Mouse (Mus musculus): ENCODE results near the gene Ubtd2.
A peak's percentile ranks its signal among the peaks of the same experiment; 100 is the strongest.

Gene Ubtd2

GRCm38 (mm10) chr11:32516916-32517712 is 61.9 kb downstream of the Ubtd2 start:
- DNase-seq (ENCODE audit: extremely low read depth, low read depth), result no peak

- DNase-seq (ENCODE audit: extremely low read depth, low read depth), result no peak
Measured at GRCm38 (mm10) chr11:32518770-32519169, 63.6 kb downstream of the Ubtd2 start.

GRCm38 (mm10) chr11:32519354-32519753 is 64.2 kb downstream of the Ubtd2 start:
- DNase-seq (ENCODE audit: extremely low read depth, low read depth), result no peak

- DNase-seq (ENCODE audit: extremely low read depth, low read depth), result no peak
Measured at GRCm38 (mm10) chr11:32521246-32521645, 66.1 kb downstream of the Ubtd2 start.

- no peak for DNase-seq (ENCODE audit: extremely low read depth, low read depth)
Measured at GRCm38 (mm10) chr11:32524122-32524920, 69.2 kb downstream of the Ubtd2 start.

- DNase-seq (ENCODE audit: extremely low read depth, low read depth), result no peak
Measured at GRCm38 (mm10) chr11:32527006-32527405, 71.8 kb downstream of the Ubtd2 start.

GRCm38 (mm10) chr11:32530151-32530550 is 75.0 kb downstream of the Ubtd2 start:
- DNase-seq (ENCODE audit: extremely low read depth, low read depth), result no peak

GRCm38 (mm10) chr11:32531871-32532764 is 76.9 kb downstream of the Ubtd2 start, which contains the start of gene Efcab9:
Gene Efcab9 (minus strand): TSS chr11:32532081.
- DNase-seq (ENCODE audit: extremely low read depth, low read depth), result no peak

- DNase-seq (ENCODE audit: extremely low read depth, low read depth), result peak; percentile 66
Measured at GRCm38 (mm10) chr11:32532765-32533481, 77.8 kb downstream of the Ubtd2 start, which contains the start of gene Stk10. Gene Stk10 (plus strand): TSS chr11:32533305.

- DNase-seq (ENCODE audit: extremely low read depth, low read depth), result peak; percentile 76
Measured at GRCm38 (mm10) chr11:32533482-32534261, 78.5 kb downstream of the Ubtd2 start.

GRCm38 (mm10) chr11:32534453-32535075 is 79.4 kb downstream of the Ubtd2 start:
- DNase-seq (ENCODE audit: extremely low read depth, low read depth), result no peak

- no peak for DNase-seq (ENCODE audit: extremely low read depth, low read depth)
Measured at GRCm38 (mm10) chr11:32535646-32536045, 80.5 kb downstream of the Ubtd2 start.

- DNase-seq (ENCODE audit: extremely low read depth, low read depth), result no peak
Measured at GRCm38 (mm10) chr11:32536954-32537353, 81.8 kb downstream of the Ubtd2 start.

- DNase-seq (ENCODE audit: extremely low read depth, low read depth), result no peak
Measured at GRCm38 (mm10) chr11:32538435-32538834, 83.3 kb downstream of the Ubtd2 start.

GRCm38 (mm10) chr11:32538846-32539245 is 83.7 kb downstream of the Ubtd2 start:
- no peak for DNase-seq (ENCODE audit: extremely low read depth, low read depth)

- no peak for DNase-seq (ENCODE audit: extremely low read depth, low read depth)
Measured at GRCm38 (mm10) chr11:32539717-32540116, 84.5 kb downstream of the Ubtd2 start.

- no peak for DNase-seq (ENCODE audit: extremely low read depth, low read depth)
Measured at GRCm38 (mm10) chr11:32540463-32540862, 85.3 kb downstream of the Ubtd2 start.

GRCm38 (mm10) chr11:32542181-32542580 is 87.0 kb downstream of the Ubtd2 start:
- no peak for DNase-seq (ENCODE audit: extremely low read depth, low read depth)

- DNase-seq (ENCODE audit: extremely low read depth, low read depth), result peak; percentile 88
Measured at GRCm38 (mm10) chr11:32542687-32543411, 87.7 kb downstream of the Ubtd2 start.
